Comparison of ENCODE assay signal across 12 mouse cellular contexts in genomic region chr11:48902021-48902420, GRCm38 (mm10). TPM values are rescaled to one million over a fixed set of nuclear protein-coding genes. Genes with fewer than 3 reads are reported as not detected.
DNase-seq lines count a peak whose midpoint lies in the region; ATAC-seq and TF ChIP-seq lines count a peak whose summit lies in the region.
"Had no signal": no experiment of that assay in that cellular context is flagged by ENCODE, and none has a peak within 500 bp of the region (broad histone marks: within the 10 kb centered on the region; RNA-seq: fewer than 3 reads in every experiment).

Gene Gm5431 (minus strand): TSS chr11:48902214.

- no peak within 1 kb of the TSS for H3K4me3 ChIP-seq in liver, embryonic 13.5 days (replicated peaks)
- H3K4me3 ChIP-seq in liver, embryonic 11.5 days (ENCODE audit: low read depth, low read length), result no peak within 1 kb of the TSS
- peak within 1 kb of the TSS; percentile 27 for H3K4me3 ChIP-seq in bone marrow macrophage, adult 2 months (ENCODE audit: insufficient read depth, low read length)

- 52% methylated on average over 2 of the region's 2 CpGs for WGBS in liver, embryonic 13.5 days (ENCODE audit: insufficient replicate concordance)
- 59% methylated on average over 2 of the region's 2 CpGs for WGBS in liver, embryonic 11.5 days
- 11% methylated on average over 2 of the region's 2 CpGs for WGBS in large intestine, adult 2 months

- no peak for TF ChIP-seq CTCF in bone marrow macrophage, adult 2 months (IDR thresholded peaks at IDR 0.05; ENCODE audit: low read depth, low read length)

- ATAC-seq in liver, embryonic 13.5 days (ENCODE audit: low read depth), result no peak
- ATAC-seq in liver, embryonic 11.5 days (replicated peaks; ENCODE audit: low FRiP score), result no peak

- no peaks in the 10 kb centered on the region for H3K27me3 ChIP-seq in liver, embryonic 13.5 days
- no peaks in the 10 kb centered on the region for H3K27me3 ChIP-seq in liver, embryonic 11.5 days (replicated peaks; ENCODE audit: control insufficient read depth, insufficient read depth, low read length)

- no peak for DNase-seq in liver, embryonic 13.5 days
- no peak for DNase-seq in liver, embryonic 11.5 days (ENCODE audit: low spot score)
- peak; percentile 48 for DNase-seq in large intestine, adult 2 months (ENCODE audit: low read depth, low spot score)
- DNase-seq in skeletal muscle tissue, adult 2 months (ENCODE audit: low read depth, low spot score), result peak; percentile 14
- no peak for DNase-seq in testis, postnatal 10 days (ENCODE audit: low spot score)
- no peak for DNase-seq in adrenal gland, postnatal 4 days (ENCODE audit: low spot score in 2 of 2)
- DNase-seq: adrenal gland, adult 8-10 months; cerebellum, adult 2 months; kidney, postnatal 4 days; thymus, postnatal 36 days had no signal

- no peak within 1 kb of the TSS for H3K9ac ChIP-seq in liver, embryonic 13.5 days
- no peak within 1 kb of the TSS for H3K9ac ChIP-seq in liver, embryonic 11.5 days (ENCODE audit: low read depth, low read length)
- H3K9ac ChIP-seq: liver, embryonic 14.5 days had no signal

- H3K4me1 ChIP-seq in liver, embryonic 13.5 days (replicated peaks), result no peaks in the 10 kb centered on the region
- H3K4me1 ChIP-seq in liver, embryonic 11.5 days (replicated peaks; ENCODE audit: control insufficient read depth, insufficient read depth, low read length), result no peaks in the 10 kb centered on the region
- peaks cover 32% of the 10 kb centered on the region for H3K4me1 ChIP-seq in bone marrow macrophage, adult 2 months (ENCODE audit: control insufficient read depth, insufficient read depth, low read length)

- no peak within 1 kb of the TSS for H3K4me2 ChIP-seq in liver, embryonic 13.5 days
- no peak within 1 kb of the TSS for H3K4me2 ChIP-seq in liver, embryonic 11.5 days

- TF ChIP-seq POLR2A in bone marrow macrophage, adult 2 months (IDR thresholded peaks at IDR 0.05; ENCODE audit: borderline replicate concordance, low read depth, low read length), result no peak

- 0 out of 2 replicates have a peak within 1 kb of the TSS, but pooled peaks have one; percentile 5 for H3K27ac ChIP-seq in liver, embryonic 13.5 days
- H3K27ac ChIP-seq in liver, embryonic 11.5 days (ENCODE audit: low read depth, low read length), result no peak within 1 kb of the TSS
- peak within 1 kb of the TSS; percentile 99 for H3K27ac ChIP-seq in bone marrow macrophage, adult 2 months (ENCODE audit: insufficient read depth, low read depth, low read length)
- H3K27ac ChIP-seq: liver, embryonic 14.5 days had no signal

- no peaks in the 10 kb centered on the region for H3K36me3 ChIP-seq in liver, embryonic 13.5 days
- no peaks in the 10 kb centered on the region for H3K36me3 ChIP-seq in liver, embryonic 11.5 days (ENCODE audit: control insufficient read depth, insufficient read depth, low read length)

- no peaks in the 10 kb centered on the region for H3K9me3 ChIP-seq in liver, embryonic 13.5 days (replicated peaks)
- no peaks in the 10 kb centered on the region for H3K9me3 ChIP-seq in liver, embryonic 11.5 days (ENCODE audit: control insufficient read depth, low read length)

RNA-seq across cellular contexts. Expression of gene Gm5431, which starts in this region (rescaled TPM):
- polyA plus RNA-seq in liver, embryonic 13.5 days (2015; fragmentation: Nextera tagmentation; extraction: Ambion mirVana), result 0.20 and 0.38 TPM in 2 replicates
- 0.16 and 0.30 TPM in 2 replicates for polyA plus RNA-seq in liver, embryonic 11.5 days (2014; fragmentation: Nextera tagmentation; extraction: Ambion mirVana)
- polyA plus RNA-seq in bone marrow macrophage, adult 2 months (2012; ENCODE audit: insufficient read depth, insufficient read length, missing spikeins), result 43.3 and 53.0 TPM in 2 replicates
- 3.3 and 8.2 TPM in 2 replicates for polyA plus RNA-seq in large intestine, adult 2 months (2012; rRNA removed)
- total RNA-seq in adrenal gland, postnatal 4 days (2021), result under 1 TPM; 0.73 to 0.96 TPM

Comparison
In these comparisons a context has a peak if more than half of its experiments do, and no peak if none do; other contexts are left out.
1. DNase-seq: peak in large intestine, adult 2 months (single experiment) and skeletal muscle tissue, adult 2 months (single experiment); none in liver, embryonic 13.5 days (single experiment), liver, embryonic 11.5 days (single experiment), testis, postnatal 10 days (single experiment) and adrenal gland, postnatal 4 days (0 of 2).